In genomic region chr17:36179446-36179845, GRCm38 (mm10) we compare ENCODE assay signal across 19 mouse cellular contexts. TPM values are rescaled to one million over a fixed set of nuclear protein-coding genes. Genes with fewer than 3 reads are reported as not detected.
A peak's percentile ranks its signal among the peaks of the same experiment; 100 is the strongest.
DNase-seq lines count a peak whose midpoint lies in the region; ATAC-seq and TF ChIP-seq lines count a peak whose summit lies in the region.
"Not testable (repeated sequence)": the region's sequence is repeated elsewhere in the genome, so short reads cannot be mapped to it uniquely, and the experiment has no call there.
"Had no signal": no experiment of that assay in that cellular context is flagged by ENCODE, and none has a peak within 500 bp of the region (broad histone marks: within the 10 kb centered on the region; RNA-seq: fewer than 3 reads in every experiment).

No protein-coding gene starts in this region.

- not testable (repeated sequence) for TF ChIP-seq EP300 in heart, postnatal 0 days (IDR thresholded peaks at IDR 0.05; ENCODE audit: low read depth)

- not testable (repeated sequence) for TF ChIP-seq CTCF in heart, postnatal 0 days (IDR thresholded peaks at IDR 0.05; ENCODE audit: low read depth)

- not testable (repeated sequence) for H3K9ac ChIP-seq in embryonic facial prominence, embryonic 12.5 days; forebrain, embryonic 15.5 days (replicated peaks); heart, postnatal 0 days (replicated peaks; ENCODE audit: low read depth, low read length); intestine, embryonic 14.5 days (ENCODE audit: low read length); limb, embryonic 11.5 days (ENCODE audit: low read length); midbrain, embryonic 16.5 days (ENCODE audit: low read depth, low read length); stomach, embryonic 16.5 days (ENCODE audit: low read length)
- H3K9ac ChIP-seq in lung, embryonic 15.5 days: peak overlapping the region; percentile 27; the same call in 1 of the 2 replicates

- not testable (repeated sequence) for DNase-seq in heart, postnatal 0 days (ENCODE audit: low spot score); intestine, embryonic 14.5 days (ENCODE audit: low spot score)
- DNase-seq in limb, embryonic 11.5 days (ENCODE audit: low spot score): peak; percentile 33

- not testable (repeated sequence) for H3K27ac ChIP-seq in embryonic facial prominence, embryonic 12.5 days; forebrain, embryonic 15.5 days (replicated peaks); heart, postnatal 0 days (ENCODE audit: low read depth); intestine, embryonic 14.5 days (ENCODE audit: low read depth); limb, embryonic 11.5 days (replicated peaks; ENCODE audit: low read depth, low read length); midbrain, embryonic 16.5 days (ENCODE audit: low read length); stomach, embryonic 16.5 days (ENCODE audit: low read length)
- H3K27ac ChIP-seq in lung, embryonic 15.5 days: peak overlapping the region; percentile 74

- peak overlapping the region; percentile 37; the same call in 1 of the 2 replicates for H3K4me3 ChIP-seq in embryonic facial prominence, embryonic 12.5 days
- H3K4me3 ChIP-seq in forebrain, embryonic 15.5 days: peak overlapping the region; percentile 33
- H3K4me3 ChIP-seq in heart, postnatal 0 days (ENCODE audit: low read depth, low read length): peak overlapping the region; percentile 40
- H3K4me3 ChIP-seq in intestine, embryonic 14.5 days (ENCODE audit: low read depth, low read length): peak overlapping the region; percentile 25
- H3K4me3 ChIP-seq in limb, embryonic 11.5 days (ENCODE audit: low read depth, low read length): not testable (repeated sequence)
- H3K4me3 ChIP-seq in lung, embryonic 15.5 days: peak overlapping the region; percentile 40
- peak overlapping the region; percentile 31; the same call in 1 of the 2 replicates for H3K4me3 ChIP-seq in midbrain, embryonic 16.5 days (ENCODE audit: low read depth, low read length)
- H3K4me3 ChIP-seq in stomach, embryonic 16.5 days (replicated peaks; ENCODE audit: low read length): peak overlapping the region; percentile 44

- not testable (repeated sequence) for H3K9me3 ChIP-seq in embryonic facial prominence, embryonic 12.5 days; forebrain, embryonic 15.5 days; heart, postnatal 0 days (replicated peaks; ENCODE audit: control insufficient read depth, low read length); intestine, embryonic 14.5 days (ENCODE audit: control insufficient read depth, low read length); limb, embryonic 11.5 days (ENCODE audit: control insufficient read depth, low read length); lung, embryonic 15.5 days; midbrain, embryonic 16.5 days (replicated peaks; ENCODE audit: control insufficient read depth, low read length, poor library complexity, severe bottlenecking); stomach, embryonic 16.5 days (replicated peaks; ENCODE audit: control insufficient read depth, low read length)

- 13% methylated on average over 10 of the region's 10 CpGs for WGBS in embryonic facial prominence, embryonic 12.5 days
- 8% methylated on average over 10 of the region's 10 CpGs for WGBS in forebrain, embryonic 15.5 days
- WGBS in heart, postnatal 0 days: 20% methylated on average over 10 of the region's 10 CpGs
- 20% methylated on average over 10 of the region's 10 CpGs for WGBS in intestine, embryonic 14.5 days
- 15% methylated on average over 10 of the region's 10 CpGs for WGBS in limb, embryonic 11.5 days
- WGBS in lung, embryonic 15.5 days: 10% methylated on average over 10 of the region's 10 CpGs
- WGBS in midbrain, embryonic 16.5 days: 12% methylated on average over 10 of the region's 10 CpGs
- 19% methylated on average over 10 of the region's 10 CpGs for WGBS in stomach, embryonic 16.5 days

- H3K4me1 ChIP-seq in embryonic facial prominence, embryonic 12.5 days; forebrain, embryonic 15.5 days; heart, postnatal 0 days (ENCODE audit: control insufficient read depth, insufficient read depth); intestine, embryonic 14.5 days (replicated peaks; ENCODE audit: control insufficient read depth, insufficient read depth, low read length); limb, embryonic 11.5 days (ENCODE audit: control insufficient read depth, insufficient read depth, low read length); lung, embryonic 15.5 days; midbrain, embryonic 16.5 days (ENCODE audit: control insufficient read depth, insufficient read depth, low read length); stomach, embryonic 16.5 days (ENCODE audit: control insufficient read depth, insufficient read depth, low read length): not testable (repeated sequence)

- H3K36me3 ChIP-seq in embryonic facial prominence, embryonic 12.5 days; forebrain, embryonic 15.5 days; heart, postnatal 0 days (replicated peaks; ENCODE audit: control insufficient read depth, insufficient read depth, low read length); intestine, embryonic 14.5 days (ENCODE audit: control insufficient read depth, insufficient read depth, low read length); limb, embryonic 11.5 days (ENCODE audit: control insufficient read depth, insufficient read depth, low read length); lung, embryonic 15.5 days; midbrain, embryonic 16.5 days (ENCODE audit: control insufficient read depth, insufficient read depth, low read length); stomach, embryonic 16.5 days (ENCODE audit: control insufficient read depth, insufficient read depth, low read length): not testable (repeated sequence)

- not testable (repeated sequence) for ATAC-seq in embryonic facial prominence, embryonic 12.5 days (ENCODE audit: insufficient number of reproducible peaks, insufficient read depth, low FRiP score, low TSS enrichment); forebrain, embryonic 15.5 days (replicated peaks); heart, postnatal 0 days (ENCODE audit: insufficient read depth, low read depth); intestine, embryonic 14.5 days (replicated peaks; ENCODE audit: low FRiP score, low TSS enrichment, low read depth); limb, embryonic 11.5 days (ENCODE audit: insufficient number of reproducible peaks, low FRiP score, low TSS enrichment, low read depth); lung, embryonic 15.5 days (ENCODE audit: borderline replicate concordance, extremely low read depth, low FRiP score, low TSS enrichment); midbrain, embryonic 16.5 days; stomach, embryonic 16.5 days (ENCODE audit: insufficient read depth, low FRiP score)

- peaks cover 33% of the 10 kb centered on the region for H3K27me3 ChIP-seq in embryonic facial prominence, embryonic 12.5 days
- peaks cover 22% of the 10 kb centered on the region for H3K27me3 ChIP-seq in forebrain, embryonic 15.5 days
- H3K27me3 ChIP-seq in heart, postnatal 0 days (ENCODE audit: control insufficient read depth, insufficient read depth, low read length): peaks cover 26% of the 10 kb centered on the region
- H3K27me3 ChIP-seq in intestine, embryonic 14.5 days (replicated peaks; ENCODE audit: control insufficient read depth, insufficient read depth, low read length): peaks cover 26% of the 10 kb centered on the region
- H3K27me3 ChIP-seq in limb, embryonic 11.5 days (ENCODE audit: control insufficient read depth, insufficient read depth, low read length); lung, embryonic 15.5 days; stomach, embryonic 16.5 days (ENCODE audit: control insufficient read depth, insufficient read depth, low read length): not testable (repeated sequence)
- H3K27me3 ChIP-seq in midbrain, embryonic 16.5 days (ENCODE audit: control insufficient read depth, insufficient read depth, low read depth, low read length): peaks cover 12% of the 10 kb centered on the region

- peak overlapping the region; percentile 66 for H3K4me2 ChIP-seq in embryonic facial prominence, embryonic 12.5 days (replicated peaks)
- H3K4me2 ChIP-seq in forebrain, embryonic 15.5 days (replicated peaks): peak overlapping the region; percentile 57
- H3K4me2 ChIP-seq in heart, postnatal 0 days (ENCODE audit: low read depth, low read length): peak overlapping the region; percentile 55; the same call in 1 of the 2 replicates
- peak overlapping the region; percentile 44 for H3K4me2 ChIP-seq in intestine, embryonic 14.5 days (ENCODE audit: low read length)
- peak overlapping the region; percentile 47; the same call in 1 of the 2 replicates for H3K4me2 ChIP-seq in limb, embryonic 11.5 days (ENCODE audit: low read depth, severe bottlenecking)
- H3K4me2 ChIP-seq in lung, embryonic 15.5 days: peak overlapping the region; percentile 66
- H3K4me2 ChIP-seq in midbrain, embryonic 16.5 days (ENCODE audit: low read length): peak overlapping the region; percentile 60
- peak overlapping the region; percentile 63 for H3K4me2 ChIP-seq in stomach, embryonic 16.5 days (ENCODE audit: low read depth, low read length)

RNA-seq across cellular contexts. Expression of gene H2-T3, which starts 10.6 kb away (rescaled TPM):
- polyA plus RNA-seq in embryonic facial prominence, embryonic 12.5 days (2016; fragmentation: Nextera tagmentation; extraction: Ambion mirVana): not detected in 2 replicates
- polyA plus RNA-seq in forebrain, embryonic 15.5 days (2015; fragmentation: Nextera tagmentation; extraction: Ambion mirVana): not detected in 2 replicates
- not detected in 2 replicates for total RNA-seq in heart, postnatal 0 days (2014; rRNA removed; ENCODE audit: low replicate concordance)
- not detected in 2 replicates for polyA plus RNA-seq in heart, postnatal 0 days (2015; fragmentation: Nextera tagmentation; extraction: Ambion mirVana)
- 7.9 and 8.2 TPM in 2 replicates for polyA plus RNA-seq in intestine, embryonic 14.5 days (2014; fragmentation: Nextera tagmentation; extraction: Ambion mirVana)
- not detected in 2 replicates for polyA plus RNA-seq in limb, embryonic 11.5 days (2014; fragmentation: Nextera tagmentation; extraction: Ambion mirVana)
- 0.59 and 0.71 TPM in 2 replicates for polyA plus RNA-seq in lung, embryonic 15.5 days (2015; fragmentation: Nextera tagmentation; extraction: Ambion mirVana)
- not detected in 2 replicates for polyA plus RNA-seq in midbrain, embryonic 16.5 days (2015; fragmentation: Nextera tagmentation; extraction: Ambion mirVana)
- polyA plus RNA-seq in stomach, embryonic 16.5 days (2015; fragmentation: Nextera tagmentation; extraction: Ambion mirVana): 3.4 and 4.0 TPM in 2 replicates
- total RNA-seq: adrenal gland, adult 2 months; forebrain, postnatal 0 days; gastrocnemius, adult 8-10 months; heart, adult 18-20 months; layer of hippocampus, adult 8-10 months; left cerebral cortex, adult 2 months; liver, adult 2 months; MEL had no signal
- polyA plus RNA-seq: adrenal gland, adult 2 months; C2C12; forebrain, postnatal 0 days; liver, adult 2 months; neural tube, embryonic 14.5 days had no signal

RNA-seq across cellular contexts. Expression of gene Gm8909, which starts 11.1 kb away (rescaled TPM):
- polyA plus RNA-seq in embryonic facial prominence, embryonic 12.5 days (2016; fragmentation: Nextera tagmentation; extraction: Ambion mirVana): not detected in 2 replicates
- not detected in 2 replicates for polyA plus RNA-seq in forebrain, embryonic 15.5 days (2015; fragmentation: Nextera tagmentation; extraction: Ambion mirVana)
- total RNA-seq in heart, postnatal 0 days (2014; rRNA removed; ENCODE audit: low replicate concordance): not detected in 2 replicates
- polyA plus RNA-seq in heart, postnatal 0 days (2015; fragmentation: Nextera tagmentation; extraction: Ambion mirVana): not detected in 2 replicates
- 0.13 TPM in 1 of 2 replicates, not detected in the other for polyA plus RNA-seq in intestine, embryonic 14.5 days (2014; fragmentation: Nextera tagmentation; extraction: Ambion mirVana)
- polyA plus RNA-seq in limb, embryonic 11.5 days (2014; fragmentation: Nextera tagmentation; extraction: Ambion mirVana): not detected in 2 replicates
- polyA plus RNA-seq in lung, embryonic 15.5 days (2015; fragmentation: Nextera tagmentation; extraction: Ambion mirVana): 35.2 and 39.5 TPM in 2 replicates
- not detected in 2 replicates for polyA plus RNA-seq in midbrain, embryonic 16.5 days (2015; fragmentation: Nextera tagmentation; extraction: Ambion mirVana)
- polyA plus RNA-seq in stomach, embryonic 16.5 days (2015; fragmentation: Nextera tagmentation; extraction: Ambion mirVana): 0.42 and 0.45 TPM in 2 replicates
- total RNA-seq: adrenal gland, adult 2 months; forebrain, postnatal 0 days; gastrocnemius, adult 8-10 months; heart, adult 18-20 months; hematopoietic stem cell, adult 5-6 weeks; layer of hippocampus, adult 8-10 months; left cerebral cortex, adult 2 months; liver, adult 2 months; MEL had no signal
- polyA plus RNA-seq: adrenal gland, adult 2 months; C2C12; forebrain, postnatal 0 days; liver, adult 2 months; neural tube, embryonic 14.5 days had no signal

RNA-seq across cellular contexts. Expression of gene Gm7030, which starts 50.2 kb away (rescaled TPM):
- not detected in 2 replicates for polyA plus RNA-seq in embryonic facial prominence, embryonic 12.5 days (2016; fragmentation: Nextera tagmentation; extraction: Ambion mirVana)
- not detected in 2 replicates for polyA plus RNA-seq in forebrain, embryonic 15.5 days (2015; fragmentation: Nextera tagmentation; extraction: Ambion mirVana)
- not detected in 2 replicates for total RNA-seq in heart, postnatal 0 days (2014; rRNA removed; ENCODE audit: low replicate concordance)
- polyA plus RNA-seq in heart, postnatal 0 days (2015; fragmentation: Nextera tagmentation; extraction: Ambion mirVana): not detected in 2 replicates
- polyA plus RNA-seq in intestine, embryonic 14.5 days (2014; fragmentation: Nextera tagmentation; extraction: Ambion mirVana): not detected in 2 replicates
- polyA plus RNA-seq in limb, embryonic 11.5 days (2014; fragmentation: Nextera tagmentation; extraction: Ambion mirVana): not detected in 2 replicates
- polyA plus RNA-seq in lung, embryonic 15.5 days (2015; fragmentation: Nextera tagmentation; extraction: Ambion mirVana): 0.19 TPM in 1 of 2 replicates, not detected in the other
- polyA plus RNA-seq in midbrain, embryonic 16.5 days (2015; fragmentation: Nextera tagmentation; extraction: Ambion mirVana): not detected in 2 replicates
- polyA plus RNA-seq in stomach, embryonic 16.5 days (2015; fragmentation: Nextera tagmentation; extraction: Ambion mirVana): 0.34 TPM in 1 of 2 replicates, not detected in the other
- total RNA-seq: adrenal gland, adult 2 months; forebrain, postnatal 0 days; gastrocnemius, adult 8-10 months; hematopoietic stem cell, adult 5-6 weeks; left cerebral cortex, adult 2 months; liver, adult 2 months; MEL had no signal
- polyA plus RNA-seq: adrenal gland, adult 2 months; C2C12; forebrain, postnatal 0 days; liver, adult 2 months; neural tube, embryonic 14.5 days had no signal

RNA-seq across cellular contexts. Expression of gene Gm19684, which starts 58.0 kb away (rescaled TPM):
- polyA plus RNA-seq in embryonic facial prominence, embryonic 12.5 days (2016; fragmentation: Nextera tagmentation; extraction: Ambion mirVana): not detected in 2 replicates
- not detected in 2 replicates for polyA plus RNA-seq in forebrain, embryonic 15.5 days (2015; fragmentation: Nextera tagmentation; extraction: Ambion mirVana)
- total RNA-seq in heart, postnatal 0 days (2014; rRNA removed; ENCODE audit: low replicate concordance): 0.35 TPM in 1 of 2 replicates, not detected in the other
- polyA plus RNA-seq in heart, postnatal 0 days (2015; fragmentation: Nextera tagmentation; extraction: Ambion mirVana): not detected in 2 replicates
- not detected in 2 replicates for polyA plus RNA-seq in intestine, embryonic 14.5 days (2014; fragmentation: Nextera tagmentation; extraction: Ambion mirVana)
- polyA plus RNA-seq in limb, embryonic 11.5 days (2014; fragmentation: Nextera tagmentation; extraction: Ambion mirVana): not detected in 2 replicates
- not detected in 2 replicates for polyA plus RNA-seq in lung, embryonic 15.5 days (2015; fragmentation: Nextera tagmentation; extraction: Ambion mirVana)
- polyA plus RNA-seq in midbrain, embryonic 16.5 days (2015; fragmentation: Nextera tagmentation; extraction: Ambion mirVana): not detected in 2 replicates
- not detected in 2 replicates for polyA plus RNA-seq in stomach, embryonic 16.5 days (2015; fragmentation: Nextera tagmentation; extraction: Ambion mirVana)
- total RNA-seq: forebrain, postnatal 0 days; hematopoietic stem cell, adult 5-6 weeks; left cerebral cortex, adult 2 months; MEL had no signal
- polyA plus RNA-seq: C2C12; forebrain, postnatal 0 days; neural tube, embryonic 14.5 days had no signal

Comparison
In these comparisons a context has a peak if more than half of its experiments do, and no peak if none do; other contexts are left out.
1. RNA of gene Gm8909, which starts 11.1 kb away (polyA plus RNA-seq): 35.2 to 39.5 TPM in lung, embryonic 15.5 days; 0.42 to 0.45 TPM in stomach, embryonic 16.5 days, 0.13 TPM in intestine, embryonic 14.5 days, not detected in embryonic facial prominence, embryonic 12.5 days, not detected in forebrain, embryonic 15.5 days, not detected in heart, postnatal 0 days, not detected in limb, embryonic 11.5 days and not detected in midbrain, embryonic 16.5 days; every median in the first group is over 10 times any median in the second.
2. Peak in every context shown above with its lines, with median percentiles within 50 percentile points of each other: H3K4me2 ChIP-seq.